Mouse (Mus musculus): ENCODE data around the gene Sec22c.

DNA sequence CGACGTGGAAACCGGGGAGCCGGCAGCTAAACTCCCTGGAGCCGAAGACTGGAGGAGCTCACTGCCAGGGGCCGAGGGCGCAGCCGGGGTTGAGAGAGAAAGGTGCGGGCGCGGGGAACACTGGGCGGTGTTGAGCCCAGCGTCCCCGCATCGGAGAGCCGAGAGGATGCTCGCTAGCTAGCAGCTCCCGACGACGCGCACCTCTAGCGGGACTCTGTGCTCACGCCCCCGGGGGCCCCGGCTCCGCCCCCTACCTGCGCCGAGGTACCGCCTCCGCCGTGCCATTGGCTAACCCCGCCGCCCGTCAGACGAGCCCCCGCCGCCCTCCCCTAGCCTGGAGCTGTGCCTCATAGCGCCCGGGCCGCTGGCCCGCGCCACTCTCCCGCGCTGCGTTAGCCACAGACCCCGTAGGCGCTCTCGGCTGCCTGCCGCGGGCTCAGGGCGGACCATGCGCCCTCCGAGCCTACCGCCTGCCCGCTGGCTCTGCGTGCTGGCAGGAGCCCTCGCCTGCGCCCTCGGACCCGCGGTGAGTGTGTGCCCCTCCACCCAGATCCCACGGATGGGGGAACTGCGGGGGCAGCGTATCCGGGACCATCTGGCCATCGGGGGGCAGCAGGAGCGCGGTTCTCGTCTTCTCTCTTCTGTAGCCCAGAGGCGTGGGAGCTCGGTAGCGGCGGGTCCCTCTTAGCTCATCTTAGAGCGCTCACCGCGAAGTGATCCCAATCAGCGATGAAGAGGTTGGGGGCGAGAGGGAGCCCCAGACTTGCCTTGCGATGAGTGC lies 62.7 kb downstream of the Sec22c start, which contains the start of gene Vipr1:
- TF ChIP-seq CTCF (IDR thresholded peaks at IDR 0.05; ENCODE audit: insufficient read depth, low read length) = no peak
- no peak for TF ChIP-seq POLR2A (IDR thresholded peaks at IDR 0.05; ENCODE audit: borderline replicate concordance, extremely low read depth, low read depth, low read length)
